Mouse (Mus musculus): ENCODE measurements around the gene Fdxr. TPM values are rescaled to one million over a fixed set of nuclear protein-coding genes. Genes with fewer than 3 reads are reported as not detected.

The Fdxr gene
- polyA plus RNA-seq, 1 experiment from 2014 or later = 7.3 TPM

DNA sequence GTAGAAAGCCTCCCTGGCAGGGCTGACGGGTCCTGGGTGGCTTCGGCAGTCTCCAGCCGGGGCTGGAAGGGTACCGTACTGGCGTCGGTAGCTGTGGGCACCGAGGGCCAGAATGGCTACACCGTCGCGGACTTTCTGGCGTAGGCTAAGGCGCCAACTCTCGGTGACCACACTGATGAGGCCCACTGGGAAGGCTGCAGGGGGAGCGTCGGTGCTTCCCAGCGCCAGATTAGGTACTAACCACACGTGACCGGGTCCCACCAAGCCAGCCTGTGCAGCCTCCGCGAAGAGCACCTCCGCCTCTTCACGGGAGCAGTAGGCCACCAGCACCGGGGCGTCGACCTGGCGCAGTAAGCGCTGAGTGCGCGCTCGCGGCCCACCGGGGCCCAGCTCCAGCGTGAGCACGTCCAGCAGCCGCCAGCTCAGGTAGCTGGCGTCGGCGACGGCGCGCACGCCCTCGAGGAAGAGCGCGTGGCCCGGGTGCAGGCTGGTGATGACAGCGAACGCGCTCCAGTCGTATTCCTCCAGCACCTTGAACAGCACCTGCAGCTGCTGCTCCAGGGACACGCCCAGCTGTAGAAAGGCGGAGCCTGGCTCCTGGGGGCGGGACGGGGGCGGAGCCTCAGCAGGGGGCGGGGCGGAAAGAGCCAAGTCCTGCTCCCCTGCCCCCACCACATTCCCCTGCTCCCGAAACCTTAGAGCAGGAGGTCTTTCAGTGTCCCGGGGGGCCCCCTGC lies 18.9 kb downstream of the Fdxr start:
- Histone ChIP-seq H3K9me3 (ENCODE audit: low read length) (no peaks in the 10 kb centered on the region), H3K27me3 (ENCODE audit: insufficient read depth, low read length) (peaks cover 48% of the 10 kb centered on the region), H3K27ac (ENCODE audit: low read depth) (no peak overlapping the region), H3K9ac (replicated peaks) (no peak overlapping the region), H3K36me3 (replicated peaks; ENCODE audit: insufficient read depth, low read length) (no peaks in the 10 kb centered on the region), H3K4me2 (ENCODE audit: low read depth, low read length) (0 out of 2 replicates have a peak overlapping the region, but pooled peaks have one; percentile 18), H3K4me3 (ENCODE audit: low read depth, low read length) (no peak overlapping the region), H3K4me1 (ENCODE audit: insufficient read depth) (peaks cover 3% of the 10 kb centered on the region; the same call in 1 of the 2 replicates)
- peak; percentile 76 for DNase-seq
- WGBS (ENCODE audit: insufficient replicate concordance) = 18% methylated on average over 58 of the region's 59 CpGs
- peak; percentile 78 for ATAC-seq
- no peak for TF ChIP-seq EP300 (IDR thresholded peaks at IDR 0.05; ENCODE audit: low read depth)
- TF ChIP-seq CTCF (IDR thresholded peaks at IDR 0.05; ENCODE audit: low read depth) = no peak

DNA sequence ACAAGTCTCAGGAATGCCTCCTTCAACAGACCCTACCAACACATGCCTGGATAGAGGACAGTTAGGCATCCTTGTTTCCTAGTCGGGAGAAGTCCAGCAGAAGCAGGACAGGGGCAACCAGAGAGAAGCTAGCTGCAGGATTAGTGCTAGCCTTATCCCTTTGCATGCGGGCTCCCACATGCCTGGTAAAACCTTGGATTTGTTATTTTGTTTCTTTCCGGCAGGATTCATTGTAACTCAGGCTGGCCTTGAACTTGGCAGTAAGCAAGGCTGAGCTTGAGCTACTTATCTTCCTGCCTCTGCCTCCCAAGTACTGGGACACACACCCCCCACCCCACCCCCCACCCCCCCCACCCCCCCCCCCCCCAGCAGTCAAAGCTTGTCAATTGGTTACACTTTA lies 25.6 kb downstream of the Fdxr start:
- Histone ChIP-seq H3K27ac (ENCODE audit: low read depth) (no peak overlapping the region), H3K4me2 (ENCODE audit: low read depth, low read length) (no peak overlapping the region), H3K4me1 (ENCODE audit: insufficient read depth) (0 out of 2 replicates have a peak, but pooled peaks cover 7% of the 10 kb centered on the region), H3K9me3 (ENCODE audit: low read length) (no peaks in the 10 kb centered on the region), H3K27me3 (ENCODE audit: insufficient read depth, low read length) (peaks cover 48% of the 10 kb centered on the region), H3K9ac (replicated peaks) (no peak overlapping the region), H3K4me3 (ENCODE audit: low read depth, low read length) (no peak overlapping the region), H3K36me3 (replicated peaks; ENCODE audit: insufficient read depth, low read length) (no peaks in the 10 kb centered on the region)
- WGBS (ENCODE audit: insufficient replicate concordance) = 61% methylated on average over 3 of the region's 3 CpGs
- no peak for ATAC-seq
- no peak for TF ChIP-seq EP300 (IDR thresholded peaks at IDR 0.05; ENCODE audit: low read depth)
- no peak for TF ChIP-seq CTCF (IDR thresholded peaks at IDR 0.05; ENCODE audit: low read depth)
- no peak for DNase-seq

DNA sequence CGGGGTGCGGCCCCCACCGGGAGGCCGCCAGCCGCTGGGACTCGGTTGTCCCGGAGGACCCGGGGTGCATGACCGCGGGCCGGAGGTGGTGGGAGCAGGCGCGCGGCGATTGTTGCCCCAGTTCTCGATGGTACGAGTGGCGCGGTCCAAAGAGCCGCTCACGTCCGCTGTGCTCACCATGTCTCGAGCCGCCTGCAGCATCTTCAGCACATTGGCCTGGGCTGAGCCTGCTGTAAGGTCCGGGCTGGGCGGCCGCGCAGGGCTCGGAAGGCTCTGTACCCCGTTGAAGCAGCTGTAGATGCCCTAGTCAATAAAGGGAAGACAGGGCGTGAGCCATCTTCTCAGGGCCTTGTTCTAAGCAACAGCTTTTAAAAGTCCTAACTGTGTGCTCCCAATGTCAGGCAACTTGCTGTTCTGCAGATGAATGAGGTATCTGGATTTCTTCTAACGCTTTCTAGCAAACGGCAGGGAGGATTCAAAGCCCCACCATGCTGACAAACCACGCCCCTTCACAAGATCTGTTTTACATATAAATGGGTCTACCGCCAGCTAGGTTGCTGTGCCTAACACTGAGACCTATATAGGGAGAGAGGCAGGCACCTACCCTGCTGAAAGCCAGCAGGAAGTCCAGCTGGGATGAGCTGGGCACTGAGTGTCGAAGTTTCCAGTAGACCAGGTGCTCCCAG lies 26.3 kb downstream of the Fdxr start:
- peaks cover 48% of the 10 kb centered on the region for H3K27me3 ChIP-seq (ENCODE audit: insufficient read depth, low read length)
- ATAC-seq = 0 out of 2 replicates have a peak, but pooled peaks have one; percentile 5
- H3K4me1 ChIP-seq (ENCODE audit: insufficient read depth) = 0 out of 2 replicates have a peak, but pooled peaks cover 7% of the 10 kb centered on the region
- no peaks in the 10 kb centered on the region for H3K9me3 ChIP-seq (ENCODE audit: low read length)
- peak overlapping the region; percentile 57 for H3K4me2 ChIP-seq (ENCODE audit: low read depth, low read length)
- H3K4me3 ChIP-seq (ENCODE audit: low read depth, low read length) = peak overlapping the region; percentile 37
- no peak for DNase-seq
- no peak for TF ChIP-seq EP300 (IDR thresholded peaks at IDR 0.05; ENCODE audit: low read depth)
- TF ChIP-seq CTCF (IDR thresholded peaks at IDR 0.05; ENCODE audit: low read depth) = no peak
- no peaks in the 10 kb centered on the region for H3K36me3 ChIP-seq (replicated peaks; ENCODE audit: insufficient read depth, low read length)
- no peak overlapping the region for H3K27ac ChIP-seq (ENCODE audit: low read depth)
- WGBS (ENCODE audit: insufficient replicate concordance) = 6% methylated on average over 34 of the region's 36 CpGs
- no peak overlapping the region for H3K9ac ChIP-seq (replicated peaks)

- no peaks in the 10 kb centered on the region for H3K36me3 ChIP-seq (replicated peaks; ENCODE audit: insufficient read depth, low read length)
- ATAC-seq (peak; percentile 13; the same call in 1 of the 2 replicates), DNase-seq (no peak)
- no peak overlapping the region for H3K9ac ChIP-seq (replicated peaks)
- peaks cover 48% of the 10 kb centered on the region for H3K27me3 ChIP-seq (ENCODE audit: insufficient read depth, low read length)
- peaks cover 12% of the 10 kb centered on the region; the same call in 1 of the 2 replicates for H3K4me1 ChIP-seq (ENCODE audit: insufficient read depth)
- no peaks in the 10 kb centered on the region for H3K9me3 ChIP-seq (ENCODE audit: low read length)
- peak overlapping the region; percentile 57 for H3K4me2 ChIP-seq (ENCODE audit: low read depth, low read length)
- no peak overlapping the region for H3K27ac ChIP-seq (ENCODE audit: low read depth)
- WGBS (ENCODE audit: insufficient replicate concordance) = 4% methylated on average over 57 of the region's 63 CpGs
- H3K4me3 ChIP-seq (ENCODE audit: low read depth, low read length) = peak overlapping the region; percentile 37
- TF ChIP-seq CTCF (IDR thresholded peaks at IDR 0.05; ENCODE audit: low read depth) (peak; percentile 43; the same call in 1 of the 2 replicates), EP300 (IDR thresholded peaks at IDR 0.05; ENCODE audit: low read depth) (no peak)
Observed at GRCm38 (mm10) chr11:115249721-115250404, 27.0 kb downstream of the Fdxr start.

DNA sequence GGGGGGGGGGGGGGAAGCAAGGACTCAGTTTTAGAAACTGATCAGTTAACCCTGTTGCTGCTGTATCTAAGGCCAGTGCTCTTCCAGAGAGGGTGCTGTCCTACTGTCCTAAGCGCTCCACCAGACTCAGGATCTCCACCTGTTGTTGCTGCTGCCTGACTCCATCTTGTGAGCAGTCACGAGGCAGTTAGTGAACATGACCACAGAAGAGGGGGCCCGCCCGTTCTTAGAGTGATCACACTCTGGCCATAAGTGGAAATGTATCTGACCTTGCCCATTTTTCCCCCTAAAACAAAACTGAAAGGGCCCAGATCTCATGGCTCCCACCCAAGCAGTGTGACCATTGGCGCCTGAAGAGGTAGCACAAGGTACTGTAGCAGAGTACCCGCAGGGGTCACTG lies 28.9 kb downstream of the Fdxr start:
- WGBS (ENCODE audit: insufficient replicate concordance) = 58% methylated on average over 6 of the region's 6 CpGs
- Histone ChIP-seq H3K4me1 (ENCODE audit: insufficient read depth) (peaks cover 21% of the 10 kb centered on the region), H3K4me3 (ENCODE audit: low read depth, low read length) (no peak overlapping the region), H3K4me2 (ENCODE audit: low read depth, low read length) (no peak overlapping the region), H3K9ac (replicated peaks) (no peak overlapping the region), H3K36me3 (replicated peaks; ENCODE audit: insufficient read depth, low read length) (peaks cover 8% of the 10 kb centered on the region; the same call in 1 of the 2 replicates), H3K27ac (ENCODE audit: low read depth) (no peak overlapping the region), H3K9me3 (ENCODE audit: low read length) (no peaks in the 10 kb centered on the region), H3K27me3 (ENCODE audit: insufficient read depth, low read length) (peaks cover 48% of the 10 kb centered on the region)
- TF ChIP-seq EP300 (IDR thresholded peaks at IDR 0.05; ENCODE audit: low read depth) (no peak), CTCF (IDR thresholded peaks at IDR 0.05; ENCODE audit: low read depth) (no peak)
- DNase-seq (no peak), ATAC-seq (no peak)

- 30% methylated on average over 3 of the region's 3 CpGs for WGBS (ENCODE audit: insufficient replicate concordance)
- Histone ChIP-seq H3K4me3 (ENCODE audit: low read depth, low read length) (no peak overlapping the region), H3K27me3 (ENCODE audit: insufficient read depth, low read length) (peaks cover 48% of the 10 kb centered on the region), H3K27ac (ENCODE audit: low read depth) (no peak overlapping the region), H3K4me2 (ENCODE audit: low read depth, low read length) (no peak overlapping the region), H3K36me3 (replicated peaks; ENCODE audit: insufficient read depth, low read length) (peaks cover 8% of the 10 kb centered on the region; the same call in 1 of the 2 replicates), H3K9ac (replicated peaks) (no peak overlapping the region), H3K9me3 (ENCODE audit: low read length) (no peaks in the 10 kb centered on the region), H3K4me1 (ENCODE audit: insufficient read depth) (peaks cover 21% of the 10 kb centered on the region)
- DNase-seq (no peak), ATAC-seq (no peak)
- no peak for TF ChIP-seq CTCF (IDR thresholded peaks at IDR 0.05; ENCODE audit: low read depth)
- TF ChIP-seq EP300 (IDR thresholded peaks at IDR 0.05; ENCODE audit: low read depth) = no peak
Observed at GRCm38 (mm10) chr11:115247240-115247639, 29.6 kb downstream of the Fdxr start.

All from liver, postnatal 0 days (tissue).